Mouse (Mus musculus): ENCODE results near the gene Fibin. TPM values are rescaled to one million over a fixed set of nuclear protein-coding genes. Genes with fewer than 3 reads are reported as not detected.

Gene Fibin
- polyA plus RNA-seq, 1 experiment from 2014 or later = 56.8 TPM

GRCm38 (mm10) chr2:110363855-110364254 lies 872 bp upstream of the Fibin start:
- H3K9me3 ChIP-seq = no peaks in the 10 kb centered on the region
- ATAC-seq (ENCODE audit: insufficient number of reproducible peaks, insufficient read depth, low FRiP score, low TSS enrichment) = no peak
- H3K9ac ChIP-seq = no peak overlapping the region
- peaks cover 5% of the 10 kb centered on the region for H3K4me1 ChIP-seq
- H3K27ac ChIP-seq = peak overlapping the region; percentile 9; the same call in 1 of the 2 replicates
- 73% methylated on average over 3 of the region's 3 CpGs for WGBS
- no peak overlapping the region for H3K4me3 ChIP-seq
- H3K4me2 ChIP-seq (replicated peaks) = no peak overlapping the region
- peaks cover 4% of the 10 kb centered on the region; the same call in 1 of the 2 replicates for H3K27me3 ChIP-seq
- H3K36me3 ChIP-seq = no peaks in the 10 kb centered on the region

- no peak for ATAC-seq (ENCODE audit: insufficient number of reproducible peaks, insufficient read depth, low FRiP score, low TSS enrichment)
- no peaks in the 10 kb centered on the region for H3K36me3 ChIP-seq
- H3K27me3 ChIP-seq = no peaks in the 10 kb centered on the region
- H3K4me2 ChIP-seq (replicated peaks) = no peak overlapping the region
- no peak overlapping the region for H3K27ac ChIP-seq
- no peak overlapping the region for H3K4me3 ChIP-seq
- WGBS = 88% methylated on average over 5 of the region's 5 CpGs
- no peaks in the 10 kb centered on the region for H3K9me3 ChIP-seq
- H3K9ac ChIP-seq = no peak overlapping the region
- H3K4me1 ChIP-seq = no peaks in the 10 kb centered on the region
These were observed 9.5 kb downstream of the Fibin start for GRCm38 (mm10) chr2:110353302-110353970.

GRCm38 (mm10) chr2:110351843-110352251 lies 11.1 kb downstream of the Fibin start:
- no peak for ATAC-seq (ENCODE audit: insufficient number of reproducible peaks, insufficient read depth, low FRiP score, low TSS enrichment)
- Histone ChIP-seq H3K9me3 (no peaks in the 10 kb centered on the region), H3K4me2 (replicated peaks) (no peak overlapping the region), H3K36me3 (no peaks in the 10 kb centered on the region), H3K9ac (no peak overlapping the region), H3K4me3 (no peak overlapping the region), H3K27ac (no peak overlapping the region), H3K4me1 (no peaks in the 10 kb centered on the region), H3K27me3 (no peaks in the 10 kb centered on the region)
- WGBS = 39% methylated on average over 5 of the region's 5 CpGs

GRCm38 (mm10) chr2:110351406-110351805 lies 11.6 kb downstream of the Fibin start:
- Histone ChIP-seq H3K27ac (no peak overlapping the region), H3K4me2 (replicated peaks) (no peak overlapping the region), H3K4me3 (no peak overlapping the region), H3K9ac (no peak overlapping the region), H3K36me3 (no peaks in the 10 kb centered on the region), H3K4me1 (no peaks in the 10 kb centered on the region), H3K9me3 (no peaks in the 10 kb centered on the region), H3K27me3 (no peaks in the 10 kb centered on the region)
- 64% methylated on average over 1 of the region's 1 CpGs for WGBS
- no peak for ATAC-seq (ENCODE audit: insufficient number of reproducible peaks, insufficient read depth, low FRiP score, low TSS enrichment)

GRCm38 (mm10) chr2:110328953-110329352 lies 34.0 kb downstream of the Fibin start:
- Histone ChIP-seq H3K27ac (no peak overlapping the region), H3K4me3 (no peak overlapping the region), H3K4me1 (no peaks in the 10 kb centered on the region), H3K9me3 (no peaks in the 10 kb centered on the region), H3K36me3 (no peaks in the 10 kb centered on the region), H3K27me3 (no peaks in the 10 kb centered on the region), H3K4me2 (replicated peaks) (no peak overlapping the region), H3K9ac (no peak overlapping the region)
- no peak for ATAC-seq (ENCODE audit: insufficient number of reproducible peaks, insufficient read depth, low FRiP score, low TSS enrichment)

GRCm38 (mm10) chr2:110319949-110320348 lies 43.0 kb downstream of the Fibin start:
- no peaks in the 10 kb centered on the region for H3K27me3 ChIP-seq
- no peak overlapping the region for H3K27ac ChIP-seq
- no peak overlapping the region for H3K4me3 ChIP-seq
- no peaks in the 10 kb centered on the region for H3K36me3 ChIP-seq
- no peaks in the 10 kb centered on the region for H3K4me1 ChIP-seq
- no peak overlapping the region for H3K4me2 ChIP-seq (replicated peaks)
- no peak overlapping the region for H3K9ac ChIP-seq
- WGBS = 49% methylated on average over 4 of the region's 4 CpGs
- H3K9me3 ChIP-seq = no peaks in the 10 kb centered on the region
- ATAC-seq (ENCODE audit: insufficient number of reproducible peaks, insufficient read depth, low FRiP score, low TSS enrichment) = no peak

GRCm38 (mm10) chr2:110319266-110319665 lies 43.7 kb downstream of the Fibin start:
- Histone ChIP-seq H3K9me3 (no peaks in the 10 kb centered on the region), H3K9ac (no peak overlapping the region), H3K4me2 (replicated peaks) (no peak overlapping the region), H3K27me3 (no peaks in the 10 kb centered on the region), H3K4me1 (no peaks in the 10 kb centered on the region), H3K4me3 (no peak overlapping the region), H3K27ac (no peak overlapping the region), H3K36me3 (no peaks in the 10 kb centered on the region)
- no peak for ATAC-seq (ENCODE audit: insufficient number of reproducible peaks, insufficient read depth, low FRiP score, low TSS enrichment)
- WGBS = 89% methylated on average over 1 of the region's 1 CpGs

- no peak for ATAC-seq (ENCODE audit: insufficient number of reproducible peaks, insufficient read depth, low FRiP score, low TSS enrichment)
- WGBS = 97% methylated on average over 1 of the region's 1 CpGs
- Histone ChIP-seq H3K9ac (no peak overlapping the region), H3K36me3 (no peaks in the 10 kb centered on the region), H3K4me2 (replicated peaks) (no peak overlapping the region), H3K27me3 (no peaks in the 10 kb centered on the region), H3K9me3 (no peaks in the 10 kb centered on the region), H3K27ac (no peak overlapping the region), H3K4me3 (no peak overlapping the region), H3K4me1 (no peaks in the 10 kb centered on the region)
These were observed 44.3 kb downstream of the Fibin start for GRCm38 (mm10) chr2:110318719-110319118.

GRCm38 (mm10) chr2:110316116-110316883 lies 46.7 kb downstream of the Fibin start:
- Histone ChIP-seq H3K4me2 (replicated peaks) (no peak overlapping the region), H3K9me3 (no peaks in the 10 kb centered on the region), H3K27me3 (no peaks in the 10 kb centered on the region), H3K27ac (no peak overlapping the region), H3K9ac (no peak overlapping the region), H3K4me1 (no peaks in the 10 kb centered on the region), H3K36me3 (no peaks in the 10 kb centered on the region), H3K4me3 (no peak overlapping the region)
- ATAC-seq (ENCODE audit: insufficient number of reproducible peaks, insufficient read depth, low FRiP score, low TSS enrichment) = no peak
- 34% methylated on average over 3 of the region's 3 CpGs for WGBS

GRCm38 (mm10) chr2:110314509-110315155 lies 48.4 kb downstream of the Fibin start, which contains the start of gene Bbox1:
Gene Bbox1 (minus strand): TSS chr2:110314560.
- Histone ChIP-seq H3K4me3 (no peak within 1 kb of the TSS), H3K4me2 (replicated peaks) (no peak within 1 kb of the TSS), H3K9ac (no peak within 1 kb of the TSS), H3K27ac (no peak within 1 kb of the TSS; the same call in 1 of the 2 replicates), H3K36me3 (no peaks in the 10 kb centered on the region), H3K9me3 (no peaks in the 10 kb centered on the region), H3K4me1 (no peaks in the 10 kb centered on the region), H3K27me3 (no peaks in the 10 kb centered on the region)
- no peak for ATAC-seq (ENCODE audit: insufficient number of reproducible peaks, insufficient read depth, low FRiP score, low TSS enrichment)
- WGBS = 80% methylated on average over 6 of the region's 6 CpGs

GRCm38 (mm10) chr2:110314074-110314473 lies 48.9 kb downstream of the Fibin start:
- WGBS = 91% methylated on average over 5 of the region's 5 CpGs
- H3K9ac ChIP-seq = no peak overlapping the region

More at GRCm38 (mm10) chr2:110314074-110314473, 48.9 kb downstream of the Fibin start:
- H3K4me2 ChIP-seq (replicated peaks) = no peak overlapping the region
- no peak overlapping the region for H3K4me3 ChIP-seq
- H3K9me3 ChIP-seq = no peaks in the 10 kb centered on the region
- H3K27me3 ChIP-seq = no peaks in the 10 kb centered on the region
- no peaks in the 10 kb centered on the region for H3K4me1 ChIP-seq
- H3K27ac ChIP-seq = no peak overlapping the region
- H3K36me3 ChIP-seq = no peaks in the 10 kb centered on the region
- ATAC-seq (ENCODE audit: insufficient number of reproducible peaks, insufficient read depth, low FRiP score, low TSS enrichment) = no peak
